Mouse (Mus musculus) MEL (cell line): ENCODE measurements around the gene Specc1l. TPM values are rescaled to one million over a fixed set of nuclear protein-coding genes. Genes with fewer than 3 reads are reported as not detected.

ENCODE experiments used
- DNase-seq: peaks from one replicate; pipeline ENCODE4 v3.0.0; 2011; ENCODE audit warnings: low read depth, low spot score
- H3K27ac ChIP-seq: 2 replicates; pipeline ENCODE4 v1.5.1; 2012; ENCODE audit warnings: low read depth, mild to moderate bottlenecking, control low read depth, low read length, moderate library complexity; ENCODE audit not compliant: control insufficient read depth
- H3K27me3 ChIP-seq, 2 experiments: fragments of 150-350 bp in 1 of 2; sonication (generic) in 1 of 2; 2 replicates each; pipeline ENCODE4 v1.6.1; 2012; ENCODE audit warnings: low read length in 2 of 2, mild to moderate bottlenecking in 2 of 2, improper control_type of control experiment in 1 of 2, moderate library complexity in 1 of 2; ENCODE audit not compliant: insufficient read depth in 2 of 2, control insufficient read depth in 1 of 2
- H3K36me3 ChIP-seq, 2 experiments: 2 replicates each; pipeline ENCODE4 v1.6.1; 2012 to 2014; ENCODE audit warnings: low read length in 2 of 2, improper control_type of control experiment in 1 of 2, inconsistent platforms in 1 of 2, mild to moderate bottlenecking in 1 of 2; ENCODE audit not compliant: insufficient read depth in 2 of 2, control insufficient read depth in 1 of 2
- H3K4me1 ChIP-seq, 2 experiments: fragments of 150-350 bp in 1 of 2; sonication (generic) in 1 of 2; 2 replicates each; pipeline ENCODE4 v1.6.1; 2012; ENCODE audit warnings: low read length in 2 of 2, improper control_type of control experiment in 1 of 2, mild to moderate bottlenecking in 1 of 2; ENCODE audit not compliant: insufficient read depth in 2 of 2, control insufficient read depth in 1 of 2
- H3K4me3 ChIP-seq, 2 experiments: fragments of 150-350 bp in 1 of 2; sonication (generic) in 1 of 2; 2 replicates each; pipeline ENCODE4 v1.5.1; 2012; ENCODE audit warnings: low read depth in 2 of 2, low read length in 2 of 2, mild to moderate bottlenecking in 2 of 2, moderate library complexity in 2 of 2, control low read depth in 1 of 2, improper control_type of control experiment in 1 of 2; ENCODE audit not compliant: control insufficient read depth in 1 of 2, insufficient read depth in 1 of 2
- H3K79me2 ChIP-seq: 2 replicates; pipeline ENCODE4 v1.6.1; 2012; ENCODE audit warnings: mild to moderate bottlenecking, low read length, moderate library complexity; ENCODE audit not compliant: control insufficient read depth, poor library complexity, insufficient read depth
- H3K9ac ChIP-seq: 2 replicates; pipeline ENCODE4 v1.6.1; 2012; ENCODE audit warnings: low read depth, mild to moderate bottlenecking, control low read depth, low read length, moderate library complexity; ENCODE audit not compliant: control insufficient read depth, poor library complexity, severe bottlenecking
- H3K9me3 ChIP-seq: fragments of 150-350 bp; sonication (generic); replicated peaks from 2 replicates; pipeline ENCODE4 v1.6.1; 2012; ENCODE audit warnings: mild to moderate bottlenecking, low read length, improper control_type of control experiment, moderate library complexity; ENCODE audit not compliant: insufficient read depth
- BHLHE40 ChIP-seq: IDR thresholded peaks from 2 replicates; pipeline ENCODE4 v1.6.1; 2012; ENCODE audit warnings: low read depth, mild to moderate bottlenecking, inconsistent platforms, low read length, improper control_type of control experiment, borderline replicate concordance
- CHD1 ChIP-seq: IDR thresholded peaks from 2 replicates; pipeline ENCODE4 v1.6.1; 2012; ENCODE audit warnings: low read depth, mild to moderate bottlenecking, inconsistent platforms, low read length, improper control_type of control experiment
- CHD2 ChIP-seq: IDR thresholded peaks from 2 replicates; pipeline ENCODE4 v1.6.1; 2011; ENCODE audit warnings: low read length, improper control_type of control experiment
- ELF1 ChIP-seq: IDR thresholded peaks from 2 replicates; pipeline ENCODE4 v1.6.1; 2014; ENCODE audit warnings: low read depth, mild to moderate bottlenecking, inconsistent platforms, low read length, improper control_type of control experiment, moderate library complexity
- EP300 ChIP-seq, 2 experiments: IDR thresholded peaks; 2 replicates each; pipeline ENCODE4 v1.6.1; 2011; ENCODE audit warnings: improper control_type of control experiment in 2 of 2, low read length in 2 of 2, low read depth in 1 of 2, mild to moderate bottlenecking in 1 of 2
- HCFC1 ChIP-seq: IDR thresholded peaks from 2 replicates; pipeline ENCODE4 v1.6.1; 2012; ENCODE audit warnings: low read depth, mild to moderate bottlenecking, inconsistent platforms, low read length, improper control_type of control experiment, moderate library complexity
- MAX ChIP-seq: IDR thresholded peaks from 2 replicates; pipeline ENCODE4 v1.6.1; 2011; ENCODE audit warnings: low read length, improper control_type of control experiment
- MEF2A ChIP-seq: IDR thresholded peaks from 2 replicates; pipeline ENCODE4 v1.6.1; 2014; ENCODE audit warnings: low read depth, mild to moderate bottlenecking, inconsistent platforms, low read length, improper control_type of control experiment; ENCODE audit not compliant: poor library complexity, insufficient replicate concordance, severe bottlenecking; ENCODE audit errors: extremely low read depth
- RCOR1 ChIP-seq: IDR thresholded peaks from 2 replicates; pipeline ENCODE4 v1.6.1; 2012; ENCODE audit warnings: low read depth, mild to moderate bottlenecking, inconsistent platforms, low read length, improper control_type of control experiment
- SIN3A ChIP-seq: IDR thresholded peaks from 2 replicates; pipeline ENCODE4 v1.6.1; 2012; ENCODE audit warnings: low read length, improper control_type of control experiment, inconsistent platforms
- SMC3 ChIP-seq: IDR thresholded peaks from 2 replicates; pipeline ENCODE4 v1.6.1; 2011; ENCODE audit warnings: low read depth, low read length, improper control_type of control experiment
- TBP ChIP-seq: IDR thresholded peaks from 2 replicates; pipeline ENCODE4 v1.8.0; 2011; ENCODE audit warnings: low read depth, low read length, improper control_type of control experiment
- USF1 ChIP-seq: IDR thresholded peaks from 2 replicates; pipeline ENCODE4 v1.6.1; 2014; ENCODE audit warnings: low read depth, mild to moderate bottlenecking, inconsistent platforms, low read length, improper control_type of control experiment, moderate library complexity
- polyA plus RNA-seq, 2 experiments: library from polyadenylated mRNA; stranded (reverse) in 1 of 2; unstranded in 1 of 2; fragments of >175 nt in 1 of 2; fragments of >200 nt in 1 of 2; gene quantifications; 2 replicates each; pipeline versions ENCODE4 v1.2.1 to v1.2.4; 2012; ENCODE audit warnings: low replicate concordance in 2 of 2, low read depth in 1 of 2; ENCODE audit not compliant: insufficient read length in 2 of 2, insufficient read depth in 1 of 2, missing spikeins in 1 of 2
- total RNA-seq: library from RNA; depleted of rRNA; stranded (reverse); fragments of 300-350 nt; gene quantifications from 2 replicates; pipeline ENCODE4 v1.2.3, GENCODE M21; 2012

Specc1l gene
- total and polyA plus RNA-seq, 3 experiments, result 12.3 to 30.6 (median 15.1) TPM

GRCm38 (mm10) chr10:75293288-75293687, 81.4 kb downstream of the Specc1l start:
- Histone ChIP-seq H3K36me3 (peaks cover 0 to 16% of the 10 kb centered on the region in 2 experiments; a peak in 3 of 4 replicates), H3K9me3 (no peaks in the 10 kb centered on the region), H3K4me1 (peaks cover under 1 to 8% of the 10 kb centered on the region in 2 experiments), H3K27ac (no peak overlapping the region), H3K9ac (no peak overlapping the region), H3K79me2 (no peaks in the 10 kb centered on the region), H3K4me3 (no peak overlapping the region), H3K27me3 (no peaks in the 10 kb centered on the region)
- no peak for TF ChIP-seq MAX
- TF ChIP-seq BHLHE40, result 0 out of 2 replicates have a peak, but pooled peaks have one; percentile 9
- DNase-seq, result no peak

GRCm38 (mm10) chr10:75294362-75294761, 82.5 kb downstream of the Specc1l start:
- DNase-seq, result no peak
- H3K9ac ChIP-seq, result no peak overlapping the region
- no peaks in the 10 kb centered on the region for H3K9me3 ChIP-seq
- H3K27me3 ChIP-seq, result no peaks in the 10 kb centered on the region
- no peak for TF ChIP-seq SIN3A
- TF ChIP-seq CHD2, result no peak
- H3K4me1 ChIP-seq, result peaks cover 9% of the 10 kb centered on the region in 2 experiments
- no peaks in the 10 kb centered on the region for H3K79me2 ChIP-seq
- H3K27ac ChIP-seq, result no peak overlapping the region
- H3K4me3 ChIP-seq, result no peak overlapping the region
- H3K36me3 ChIP-seq, result peaks cover 0 to 17% of the 10 kb centered on the region in 2 experiments; a peak in 3 of 4 replicates

- no peak for DNase-seq
- no peak overlapping the region for H3K9ac ChIP-seq
- H3K4me3 ChIP-seq, result no peak overlapping the region
- H3K9me3 ChIP-seq, result no peaks in the 10 kb centered on the region
- peaks cover 11 to 12% of the 10 kb centered on the region in 2 experiments for H3K4me1 ChIP-seq
- H3K27ac ChIP-seq, result no peak overlapping the region
- peaks cover 0 to 21% of the 10 kb centered on the region in 2 experiments; a peak in 3 of 4 replicates for H3K36me3 ChIP-seq
- no peaks in the 10 kb centered on the region for H3K27me3 ChIP-seq
- no peak for TF ChIP-seq RCOR1
- TF ChIP-seq CHD1, result no peak
- TF ChIP-seq BHLHE40, result no peak
- TF ChIP-seq MAX, result no peak
- no peak for TF ChIP-seq MEF2A
- no peak for TF ChIP-seq USF1
- TF ChIP-seq HCFC1, result no peak
- no peak for TF ChIP-seq SMC3
- no peak for TF ChIP-seq ELF1
- no peak for TF ChIP-seq SIN3A
- no peak for TF ChIP-seq CHD2
- TF ChIP-seq EP300 (IDR thresholded peaks at IDR 0.05; ENCODE audit: low read depth in 1 of 2, low read length in 2 of 2), result no peak
- TF ChIP-seq TBP, result no peak
- no peaks in the 10 kb centered on the region for H3K79me2 ChIP-seq
Observed at GRCm38 (mm10) chr10:75294926-75295325, 83.1 kb downstream of the Specc1l start.
